Mouse (Mus musculus) hindbrain, embryonic 16.5 days (tissue): Measurements from ENCODE around the gene Rer1. TPM values are rescaled to one million over a fixed set of nuclear protein-coding genes. Genes with fewer than 3 reads are reported as not detected.

Experiments used
- ATAC-seq: fragments of 200-750 bp; cut with Nextera tagmentation; 2 replicates; pipeline ENCODE4 v1.8.0; 2017; ENCODE audit warnings: moderate TSS enrichment, moderate library complexity
- H3K27ac ChIP-seq: fragments of 300-500 bp; sonication (generic); 2 replicates; pipeline ENCODE4 v1.5.1; 2014; ENCODE audit warnings: low read depth, mild to moderate bottlenecking, control low read depth, low read length, moderate library complexity
- H3K27me3 ChIP-seq: fragments of 300-500 bp; sonication (generic); replicated peaks from 2 replicates; pipeline ENCODE4 v1.6.1; 2014; ENCODE audit warnings: low read length; ENCODE audit not compliant: control insufficient read depth, insufficient read depth
- H3K36me3 ChIP-seq: fragments of 300-500 bp; sonication (generic); 2 replicates; pipeline ENCODE4 v1.6.1; 2014; ENCODE audit warnings: mild to moderate bottlenecking, low read length, moderate library complexity, mixed read lengths; ENCODE audit not compliant: control insufficient read depth, insufficient read depth
- H3K4me1 ChIP-seq: fragments of 300-500 bp; sonication (generic); 2 replicates; pipeline ENCODE4 v1.6.1; 2014; ENCODE audit warnings: low read depth, low read length; ENCODE audit not compliant: control insufficient read depth, insufficient read depth
- H3K4me2 ChIP-seq: fragments of 300-500 bp; sonication (generic); 2 replicates; pipeline ENCODE4 v1.6.1; 2014; ENCODE audit warnings: mild to moderate bottlenecking, low read length, control low read depth, moderate library complexity
- H3K4me3 ChIP-seq: fragments of 300-500 bp; sonication (generic); 2 replicates; pipeline ENCODE4 v1.5.1; 2014; ENCODE audit warnings: mild to moderate bottlenecking, low read length, control low read depth, moderate library complexity
- H3K9ac ChIP-seq: fragments of 300-500 bp; sonication (generic); 2 replicates; pipeline ENCODE4 v1.6.1; 2014; ENCODE audit warnings: low read depth, mild to moderate bottlenecking, control low read depth, low read length, moderate library complexity
- H3K9me3 ChIP-seq: fragments of 300-500 bp; sonication (generic); 2 replicates; pipeline ENCODE4 v1.6.1; 2014; ENCODE audit warnings: mild to moderate bottlenecking, low read length, moderate library complexity; ENCODE audit not compliant: control insufficient read depth
- WGBS: fragments of 180-500 bp; shearing (Covaris S2); extraction: QIAGEN DNeasy Blood & Tissue Kit; methylation state at CpG from one replicate; pipeline ENCODE4 v1.1.7; 2014; 5-methylcytosine and 5-hydroxymethylcytosine counted together
- polyA plus RNA-seq: library from polyadenylated mRNA; unstranded; fragments of >200 nt; fragmentation: Nextera tagmentation; extraction: Ambion mirVana; gene quantifications from 2 replicates; pipeline ENCODE4 v1.2.1, GENCODE M21; 2015

Gene Rer1
- polyA plus RNA-seq, 1 experiment from 2014 or later: 131 TPM

GRCm38 (mm10) chr4:155046636-155047035, 39.5 kb downstream of the Rer1 start:
- H3K36me3 ChIP-seq: no peaks in the 10 kb centered on the region
- H3K4me1 ChIP-seq: peaks cover 14% of the 10 kb centered on the region
- WGBS: 88% methylated on average over 14 of the region's 14 CpGs
- H3K4me2 ChIP-seq: no peak overlapping the region
- no peak overlapping the region for H3K4me3 ChIP-seq
- no peak for ATAC-seq
- H3K9ac ChIP-seq: no peak overlapping the region
- no peaks in the 10 kb centered on the region for H3K9me3 ChIP-seq
- no peak overlapping the region for H3K27ac ChIP-seq
- peaks cover 11% of the 10 kb centered on the region for H3K27me3 ChIP-seq

DNA sequence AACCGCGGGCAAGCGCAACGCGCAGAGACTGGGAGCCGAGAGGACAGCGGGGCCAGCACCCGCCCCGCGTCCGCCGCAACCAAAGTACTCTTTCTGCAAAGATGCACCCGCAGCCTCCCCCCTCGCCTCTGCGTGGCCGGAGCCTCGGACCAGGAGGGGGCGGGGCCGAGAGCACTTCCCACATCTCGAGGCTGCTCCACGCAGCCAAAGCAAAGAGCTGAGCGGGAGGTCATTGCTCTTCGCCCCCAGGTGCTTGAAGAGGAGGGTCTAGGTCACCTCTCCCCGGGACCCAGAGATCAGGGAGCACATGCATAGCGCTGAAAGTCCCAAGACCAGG, 42.9 kb downstream of the Rer1 start:
- peaks cover 32% of the 10 kb centered on the region for H3K4me1 ChIP-seq
- H3K36me3 ChIP-seq: no peaks in the 10 kb centered on the region
- WGBS: 6% methylated on average over 18 of the region's 25 CpGs
- H3K27me3 ChIP-seq: peaks cover 11% of the 10 kb centered on the region
- H3K4me3 ChIP-seq: peak overlapping the region; percentile 59
- peak overlapping the region; percentile 89 for H3K4me2 ChIP-seq
- no peaks in the 10 kb centered on the region for H3K9me3 ChIP-seq
- no peak overlapping the region for H3K27ac ChIP-seq
- ATAC-seq: peak; percentile 46
- peak overlapping the region; percentile 75 for H3K9ac ChIP-seq

DNA sequence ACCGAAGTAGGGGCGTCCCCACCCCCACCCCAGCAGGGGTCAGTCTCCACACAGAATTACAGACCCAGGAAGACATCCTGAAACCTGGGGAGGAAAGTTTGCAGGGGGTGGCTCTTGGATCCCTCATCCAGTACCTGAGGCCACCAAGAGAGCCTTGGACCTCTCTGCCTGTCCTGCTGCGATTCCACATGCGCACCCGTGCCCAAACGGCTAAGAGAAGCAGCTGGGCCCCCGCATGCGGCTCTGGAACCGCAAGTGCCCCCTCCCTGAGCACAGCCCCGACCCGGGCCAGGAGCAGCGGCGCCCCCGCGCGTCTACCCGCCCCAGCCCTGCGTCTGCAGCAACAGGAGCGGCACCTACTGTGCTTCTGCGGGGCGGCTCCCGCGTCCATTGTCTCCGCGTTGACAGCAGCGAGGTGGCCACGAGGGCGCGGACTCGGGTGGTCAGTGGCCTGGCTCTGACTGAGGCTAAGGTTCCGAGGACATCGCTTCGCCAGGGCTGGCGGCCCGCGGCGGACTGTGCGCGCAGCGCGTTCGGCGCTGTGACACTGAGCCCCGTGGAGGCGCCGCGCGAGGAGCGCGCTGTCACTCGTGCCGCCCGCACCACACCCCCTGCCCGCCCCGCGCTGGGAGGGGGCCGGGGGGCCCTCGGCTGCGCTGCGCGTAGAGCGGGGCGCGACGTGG, 43.4 kb downstream of the Rer1 start:
- Histone ChIP-seq H3K9me3 (no peaks in the 10 kb centered on the region), H3K27ac (0 out of 2 replicates have a peak overlapping the region, but pooled peaks have one; percentile 5), H3K4me2 (peak overlapping the region; percentile 89), H3K4me1 (peaks cover 32% of the 10 kb centered on the region), H3K4me3 (peak overlapping the region; percentile 59), H3K36me3 (no peaks in the 10 kb centered on the region), H3K27me3 (peaks cover 11% of the 10 kb centered on the region), H3K9ac (peak overlapping the region; percentile 75)
- peak; percentile 68 for ATAC-seq
- WGBS: under 1% methylated on average over 50 of the region's 65 CpGs

- H3K27me3 ChIP-seq: peaks cover 15% of the 10 kb centered on the region
- no peak for ATAC-seq
- peak overlapping the region; percentile 51 for H3K4me2 ChIP-seq
- H3K4me3 ChIP-seq: peak overlapping the region; percentile 22
- H3K27ac ChIP-seq: no peak overlapping the region
- H3K36me3 ChIP-seq: no peaks in the 10 kb centered on the region
- peak overlapping the region; percentile 58; the same call in 1 of the 2 replicates for H3K9ac ChIP-seq
- WGBS: 41% methylated on average over 6 of the region's 6 CpGs
- H3K4me1 ChIP-seq: peaks cover 32% of the 10 kb centered on the region
- no peaks in the 10 kb centered on the region for H3K9me3 ChIP-seq
These were observed 45.5 kb downstream of the Rer1 start for GRCm38 (mm10) chr4:155040696-155041095.

DNA sequence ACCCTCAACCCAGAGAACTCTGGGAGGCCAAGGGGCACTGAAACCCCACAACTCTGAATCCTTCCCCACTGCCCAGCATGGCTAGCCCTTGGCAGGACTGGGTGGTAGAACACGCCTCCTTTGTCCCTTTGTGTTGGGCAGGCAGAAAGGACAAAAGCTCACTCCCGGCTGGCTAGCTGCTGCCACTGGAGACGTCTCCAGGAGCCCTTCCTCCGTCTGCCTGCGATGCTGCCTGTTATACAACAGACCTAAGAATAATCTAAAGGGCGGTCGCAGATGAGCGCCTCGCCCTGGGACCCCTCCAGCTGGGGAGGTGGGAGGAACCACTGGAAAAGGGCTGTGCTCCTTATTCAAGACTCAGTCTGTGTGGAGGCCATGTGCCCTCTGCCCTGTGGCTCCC, 46.0 kb downstream of the Rer1 start:
- Histone ChIP-seq H3K4me3 (peak overlapping the region; percentile 22), H3K4me1 (peaks cover 32% of the 10 kb centered on the region), H3K9me3 (no peaks in the 10 kb centered on the region), H3K27me3 (peaks cover 15% of the 10 kb centered on the region), H3K36me3 (no peaks in the 10 kb centered on the region), H3K27ac (no peak overlapping the region; the same call in 1 of the 2 replicates), H3K9ac (peak overlapping the region; percentile 58), H3K4me2 (peak overlapping the region; percentile 51)
- 4% methylated on average over 9 of the region's 9 CpGs for WGBS
- peak; percentile 35; the same call in 1 of the 2 replicates for ATAC-seq

- no peak overlapping the region; the same call in 1 of the 2 replicates for H3K27ac ChIP-seq
- no peak overlapping the region for H3K4me2 ChIP-seq
- peaks cover 3% of the 10 kb centered on the region; the same call in 1 of the 2 replicates for H3K27me3 ChIP-seq
- 43% methylated on average over 13 of the region's 13 CpGs for WGBS
- no peak for ATAC-seq
- no peaks in the 10 kb centered on the region for H3K9me3 ChIP-seq
- no peak overlapping the region for H3K4me3 ChIP-seq
- H3K36me3 ChIP-seq: no peaks in the 10 kb centered on the region
- H3K4me1 ChIP-seq: peaks cover 14% of the 10 kb centered on the region
- H3K9ac ChIP-seq: no peak overlapping the region
These were observed 51.4 kb downstream of the Rer1 start for GRCm38 (mm10) chr4:155034787-155035186.

GRCm38 (mm10) chr4:155034202-155034601, 52.0 kb downstream of the Rer1 start:
- Histone ChIP-seq H3K27ac (no peak overlapping the region; the same call in 1 of the 2 replicates), H3K4me1 (peaks cover 10% of the 10 kb centered on the region), H3K4me2 (no peak overlapping the region), H3K9ac (no peak overlapping the region), H3K9me3 (no peaks in the 10 kb centered on the region), H3K36me3 (no peaks in the 10 kb centered on the region), H3K4me3 (no peak overlapping the region), H3K27me3 (peaks cover 3% of the 10 kb centered on the region; the same call in 1 of the 2 replicates)
- 0 out of 2 replicates have a peak, but pooled peaks have one; percentile 9 for ATAC-seq
- 28% methylated on average over 7 of the region's 7 CpGs for WGBS

DNA sequence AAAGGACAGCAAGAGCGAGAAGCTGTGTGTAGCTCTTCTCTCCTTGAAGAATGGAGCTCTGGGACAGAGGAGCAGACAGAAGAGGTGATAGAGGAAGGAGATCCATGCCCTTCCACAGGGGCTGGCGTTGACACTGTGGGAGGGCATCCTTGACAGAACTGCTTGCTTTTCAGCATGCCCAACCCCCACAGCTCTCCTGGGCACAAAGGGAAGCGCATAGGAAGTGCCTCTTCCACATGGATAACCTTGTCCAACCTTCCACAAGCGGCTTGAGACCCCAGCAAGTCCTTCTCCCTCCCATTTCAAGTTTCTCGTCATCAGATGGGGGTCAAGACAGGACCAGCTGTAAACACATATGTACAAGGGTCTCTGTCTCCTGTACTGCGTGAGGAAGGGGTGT, 53.1 kb downstream of the Rer1 start:
- Histone ChIP-seq H3K27me3 (peaks cover 3% of the 10 kb centered on the region; the same call in 1 of the 2 replicates), H3K4me1 (peaks cover 10% of the 10 kb centered on the region), H3K4me3 (no peak overlapping the region), H3K36me3 (no peaks in the 10 kb centered on the region), H3K9ac (no peak overlapping the region), H3K27ac (no peak overlapping the region), H3K4me2 (no peak overlapping the region), H3K9me3 (no peaks in the 10 kb centered on the region)
- 34% methylated on average over 6 of the region's 6 CpGs for WGBS
- no peak for ATAC-seq

DNA sequence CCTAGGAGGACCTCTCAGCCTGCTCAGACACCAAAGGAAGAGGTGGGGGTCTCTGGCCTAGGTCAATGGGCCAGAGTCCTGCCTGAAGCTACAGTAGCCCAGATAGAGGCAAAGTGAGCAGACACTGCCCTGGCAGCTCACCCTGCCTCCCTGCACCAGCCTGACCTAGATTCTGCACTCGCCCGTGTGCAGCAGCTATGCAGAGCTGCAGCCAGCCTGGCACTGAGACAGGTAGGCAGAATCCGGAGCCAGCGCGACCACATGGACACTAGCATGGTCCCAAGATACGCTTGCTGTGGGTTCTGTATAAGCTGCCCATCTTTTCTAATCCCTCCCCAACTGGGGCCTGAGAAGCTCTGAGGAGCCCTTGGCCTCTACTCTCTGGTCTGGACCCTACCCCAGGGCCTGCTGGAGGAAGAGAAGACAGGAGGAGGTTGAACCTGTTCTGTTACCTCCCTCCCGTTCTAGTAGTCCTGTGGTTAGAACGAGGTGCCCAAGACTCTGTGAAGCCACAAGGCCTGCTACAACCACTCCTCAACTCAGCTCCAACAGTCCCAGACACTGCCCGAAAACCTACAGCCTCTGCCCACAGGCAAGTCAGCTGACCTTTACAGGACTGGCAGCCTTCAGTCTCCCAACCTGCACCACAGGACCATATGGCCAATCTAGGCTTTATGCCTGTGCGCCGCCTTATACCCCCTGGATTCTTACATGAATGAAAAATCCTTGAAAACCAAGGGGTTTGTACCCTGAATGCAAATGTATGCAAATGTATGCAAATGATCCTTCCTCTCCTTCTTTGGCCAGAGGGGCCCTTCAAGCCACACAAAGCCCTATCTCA, 61.8 kb downstream of the Rer1 start:
- Histone ChIP-seq H3K9me3 (no peaks in the 10 kb centered on the region), H3K9ac (0 out of 2 replicates have a peak overlapping the region, but pooled peaks have one; percentile 18), H3K4me2 (no peak overlapping the region), H3K36me3 (no peaks in the 10 kb centered on the region), H3K27ac (peak overlapping the region; percentile 75), H3K4me1 (peaks cover 14% of the 10 kb centered on the region), H3K27me3 (no peaks in the 10 kb centered on the region), H3K4me3 (no peak overlapping the region)
- peak; percentile 31; the same call in 1 of the 2 replicates for ATAC-seq
- 56% methylated on average over 11 of the region's 11 CpGs for WGBS
